ENCODE assay signal across 14 mouse cellular contexts in the genomic region with DNA sequence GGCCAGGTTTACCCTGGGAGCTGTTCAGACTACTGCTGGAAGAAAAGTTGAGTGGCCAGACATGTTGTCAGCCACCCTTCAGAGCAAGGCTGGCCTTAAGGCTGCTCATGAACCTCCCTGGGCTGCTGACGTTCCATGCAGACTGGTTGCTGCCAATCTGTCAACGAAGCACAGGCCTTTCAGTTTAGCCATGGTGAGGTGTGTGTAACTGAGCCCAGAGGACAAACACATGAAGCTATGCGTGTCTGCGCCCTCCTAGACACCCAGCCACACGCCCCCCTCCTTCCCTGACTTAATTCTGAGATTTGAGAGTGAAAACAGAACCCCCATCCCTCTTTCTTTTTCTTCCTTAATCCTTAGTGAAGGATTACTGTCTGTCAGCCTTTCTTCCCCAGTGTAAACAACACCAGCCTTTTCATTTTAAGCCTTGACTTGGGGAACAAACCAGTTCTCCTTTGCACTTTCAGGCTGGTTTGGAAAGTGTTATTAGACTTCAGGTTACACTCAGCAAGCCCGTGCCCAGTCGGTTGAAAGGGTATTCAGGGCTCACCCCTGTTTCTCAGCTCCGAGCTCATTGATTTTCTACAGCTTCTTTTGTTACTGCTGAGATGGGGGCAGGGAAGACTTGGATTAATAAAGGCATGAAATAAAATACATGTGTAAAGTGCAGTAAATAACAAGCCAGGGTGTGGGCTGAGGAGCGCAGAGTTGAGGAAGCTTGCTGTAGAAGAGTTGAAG.
"Had no signal": no experiment of that assay in that cellular context is flagged by ENCODE, and none has a peak within 500 bp of the region (broad histone marks: within the 10 kb centered on the region; RNA-seq: fewer than 3 reads in every experiment).

No protein-coding gene starts in this region.

- H3K4me2 ChIP-seq: limb, embryonic 13.5 days; liver, embryonic 11.5 days; lung, embryonic 15.5 days; stomach, embryonic 15.5 days had no signal

- DNase-seq: kidney, adult 9 months; kidney, postnatal 36 days; layer of hippocampus, adult 9-11 months; layer of hippocampus, postnatal 36 days; lung, postnatal 14 days; right cerebral cortex, postnatal 14 days; thymus, adult 2 months; thymus, postnatal 25 days had no signal

- H3K4me3 ChIP-seq: limb, embryonic 13.5 days; lung, embryonic 15.5 days; stomach, embryonic 15.5 days had no signal

- H3K27ac ChIP-seq: kidney, postnatal 0 days; limb, embryonic 13.5 days; lung, embryonic 15.5 days; macrophage; stomach, embryonic 15.5 days had no signal

- H3K27me3 ChIP-seq: limb, embryonic 13.5 days; lung, embryonic 15.5 days; stomach, embryonic 15.5 days had no signal

- H3K9me3 ChIP-seq: limb, embryonic 13.5 days; lung, embryonic 15.5 days; stomach, embryonic 15.5 days had no signal

- H3K36me3 ChIP-seq: limb, embryonic 13.5 days; lung, embryonic 15.5 days; stomach, embryonic 15.5 days had no signal

- H3K4me1 ChIP-seq: lung, embryonic 15.5 days had no signal

- H3K9ac ChIP-seq: limb, embryonic 13.5 days; lung, embryonic 15.5 days; stomach, embryonic 15.5 days had no signal
